Mouse (Mus musculus) G1E (cell line): ENCODE data around the gene Etnk2.

Experiments used
- CTCF ChIP-seq: IDR thresholded peaks from 2 replicates; pipeline ENCODE4 v1.5.1; 2012; ENCODE audit warnings: low read depth, low read length, inconsistent platforms, mixed read lengths
- GATA1 ChIP-seq: IDR thresholded peaks from 2 replicates; pipeline ENCODE4 v1.6.1; 2012; ENCODE audit warnings: borderline replicate concordance, low read length, inconsistent platforms, mixed read lengths
- GATA2 ChIP-seq: IDR thresholded peaks from 2 replicates; pipeline ENCODE4 v1.6.1; 2012; ENCODE audit warnings: low read depth, low read length, inconsistent platforms, borderline replicate concordance
- TAL1 ChIP-seq: conservative IDR thresholded peaks from 2 replicates; pipeline ENCODE4 v1.6.1; 2012; ENCODE audit warnings: low read depth, low read length, inconsistent platforms, mixed read lengths

- no peak for TF ChIP-seq CTCF
- no peak for TF ChIP-seq TAL1
- no peak for TF ChIP-seq GATA1
- no peak for TF ChIP-seq GATA2
Observed at GRCm38 (mm10) chr1:133412941-133413340, 49.6 kb downstream of the Etnk2 start.
